Mouse (Mus musculus) limb, embryonic 14.5 days (tissue): ENCODE data around the gene Btbd16. TPM values are rescaled to one million over a fixed set of nuclear protein-coding genes. Genes with fewer than 3 reads are reported as not detected.

Source experiments
- ATAC-seq: fragments of 200-750 bp; cut with Nextera tagmentation; 2 replicates; pipeline ENCODE4 v1.8.0; 2017; ENCODE audit warnings: low read depth, moderate number of reproducible peaks, moderate TSS enrichment; ENCODE audit not compliant: low FRiP score
- DNase-seq: peaks from one replicate; pipeline ENCODE4 v3.0.0-alpha.2; 2015; ENCODE audit warnings: low spot score
- H3K27ac ChIP-seq: fragments of 300-500 bp; sonication (generic); replicated peaks from 2 replicates; pipeline ENCODE4 v1.5.1; 2014; ENCODE audit warnings: low read depth, mild to moderate bottlenecking, low read length, moderate library complexity, mixed read lengths
- H3K27me3 ChIP-seq: fragments of 300-500 bp; sonication (generic); 2 replicates; pipeline ENCODE4 v1.6.1; 2014; ENCODE audit warnings: low read length, mixed read lengths; ENCODE audit not compliant: control insufficient read depth, insufficient read depth
- H3K36me3 ChIP-seq: fragments of 300-500 bp; sonication (generic); 2 replicates; pipeline ENCODE4 v1.6.1; 2014; ENCODE audit warnings: mild to moderate bottlenecking, low read length, moderate library complexity, mixed read lengths; ENCODE audit not compliant: control insufficient read depth, insufficient read depth
- H3K4me1 ChIP-seq: fragments of 300-500 bp; sonication (generic); 2 replicates; pipeline ENCODE4 v1.6.1; 2014; ENCODE audit warnings: antibody characterized with exemption, low read length, mixed read lengths; ENCODE audit not compliant: control insufficient read depth, insufficient read depth
- H3K4me2 ChIP-seq: fragments of 300-500 bp; sonication (generic); replicated peaks from 2 replicates; pipeline ENCODE4 v1.6.1; 2014; ENCODE audit warnings: low read depth, mild to moderate bottlenecking, low read length, moderate library complexity; ENCODE audit not compliant: severe bottlenecking
- H3K4me3 ChIP-seq: fragments of 300-500 bp; sonication (generic); replicated peaks from 2 replicates; pipeline ENCODE4 v1.5.1; 2014; ENCODE audit warnings: low read length
- H3K9ac ChIP-seq: fragments of 300-500 bp; sonication (generic); 2 replicates; pipeline ENCODE4 v1.6.1; 2014; ENCODE audit warnings: mild to moderate bottlenecking, low read depth, low read length, moderate library complexity; ENCODE audit not compliant: severe bottlenecking
- H3K9me3 ChIP-seq: fragments of 300-500 bp; sonication (generic); 2 replicates; pipeline ENCODE4 v1.6.1; 2016; ENCODE audit warnings: low read length; ENCODE audit not compliant: control insufficient read depth
- POLR2A ChIP-seq: fragments of 200-500 bp; IDR thresholded peaks from 2 replicates; pipeline ENCODE4 v1.8.0; 2012; ENCODE audit warnings: inconsistent platforms, mild to moderate bottlenecking, moderate library complexity, borderline replicate concordance; ENCODE audit not compliant: insufficient read depth, insufficient read length; ENCODE audit errors: extremely low read depth
- WGBS: fragments of 180-500 bp; shearing (Covaris S2); extraction: QIAGEN DNeasy Blood & Tissue Kit; methylation state at CpG from one replicate; pipeline ENCODE4 v1.1.7; 2014; 5-methylcytosine and 5-hydroxymethylcytosine counted together
- polyA plus RNA-seq, 2 experiments: library from polyadenylated mRNA; depleted of rRNA in 1 of 2; stranded (reverse) in 1 of 2; unstranded in 1 of 2; fragments of >200 nt; fragmentation: Nextera tagmentation in 1 of 2; extraction: Ambion mirVana in 1 of 2; gene quantifications; 2 replicates each; pipeline versions ENCODE4 v1.2.1 to v1.2.3; 2012 to 2014

Gene Btbd16
- polyA plus RNA-seq, 2 experiments, result 0.05 TPM; not detected in 1

DNA sequence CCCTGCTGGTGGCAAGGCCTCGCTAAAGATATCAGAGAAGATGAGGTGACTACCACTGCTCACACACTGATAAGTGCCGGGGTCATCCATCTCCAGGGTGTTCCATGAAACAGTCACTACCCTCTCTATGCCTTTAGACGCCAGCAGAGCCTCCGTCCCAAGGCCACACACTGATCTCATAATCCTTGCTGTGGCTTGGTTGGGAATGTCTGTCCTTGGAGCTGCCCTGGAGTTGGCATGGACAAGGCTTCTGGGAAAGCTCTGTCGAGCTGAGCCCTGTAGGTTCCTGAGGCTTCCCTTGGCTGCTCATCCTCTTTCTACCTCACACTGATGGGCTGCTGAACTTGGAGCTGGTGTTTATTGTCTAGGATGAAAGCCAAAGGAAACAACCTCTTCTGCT is 12.8 kb downstream of the Btbd16 start:
- H3K4me3 ChIP-seq, result no peak overlapping the region
- WGBS, result 71% methylated on average over 5 of the region's 5 CpGs
- no peak overlapping the region for H3K4me2 ChIP-seq
- H3K4me1 ChIP-seq, result peaks cover 7% of the 10 kb centered on the region; the same call in 1 of the 2 replicates
- H3K9ac ChIP-seq, result no peak overlapping the region
- TF ChIP-seq POLR2A, result no peak
- H3K36me3 ChIP-seq, result no peaks in the 10 kb centered on the region
- H3K27me3 ChIP-seq, result no peaks in the 10 kb centered on the region
- H3K27ac ChIP-seq, result no peak overlapping the region
- ATAC-seq (no peak), DNase-seq (no peak)
- H3K9me3 ChIP-seq, result no peaks in the 10 kb centered on the region

DNA sequence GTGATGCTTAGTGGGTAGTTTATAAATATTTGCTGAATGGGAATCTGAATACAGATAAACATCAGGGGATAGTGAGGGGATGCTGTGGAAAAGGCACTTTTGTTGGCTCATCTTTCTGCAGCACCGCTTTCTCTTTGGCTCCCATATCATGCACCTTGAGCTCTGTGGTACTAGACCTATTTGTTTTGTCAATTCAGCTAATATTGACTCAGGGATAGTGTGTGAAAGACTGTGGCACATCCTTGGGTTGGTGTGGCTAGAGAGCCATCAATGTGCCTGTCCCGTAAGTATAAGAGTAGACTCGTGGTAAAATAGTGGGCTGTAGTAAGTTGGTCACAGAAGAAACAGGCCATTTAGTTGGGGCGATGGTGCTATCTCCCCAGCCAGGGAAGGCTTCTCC is 13.7 kb downstream of the Btbd16 start:
- WGBS, result 93% methylated on average over 4 of the region's 4 CpGs
- H3K4me3 ChIP-seq, result no peak overlapping the region
- TF ChIP-seq POLR2A, result no peak
- ATAC-seq (no peak), DNase-seq (no peak)
- H3K4me2 ChIP-seq, result no peak overlapping the region
- no peaks in the 10 kb centered on the region for H3K9me3 ChIP-seq
- no peaks in the 10 kb centered on the region for H3K27me3 ChIP-seq
- H3K4me1 ChIP-seq, result peaks cover 7% of the 10 kb centered on the region; the same call in 1 of the 2 replicates
- no peak overlapping the region for H3K27ac ChIP-seq
- H3K9ac ChIP-seq, result no peak overlapping the region
- H3K36me3 ChIP-seq, result no peaks in the 10 kb centered on the region

DNA sequence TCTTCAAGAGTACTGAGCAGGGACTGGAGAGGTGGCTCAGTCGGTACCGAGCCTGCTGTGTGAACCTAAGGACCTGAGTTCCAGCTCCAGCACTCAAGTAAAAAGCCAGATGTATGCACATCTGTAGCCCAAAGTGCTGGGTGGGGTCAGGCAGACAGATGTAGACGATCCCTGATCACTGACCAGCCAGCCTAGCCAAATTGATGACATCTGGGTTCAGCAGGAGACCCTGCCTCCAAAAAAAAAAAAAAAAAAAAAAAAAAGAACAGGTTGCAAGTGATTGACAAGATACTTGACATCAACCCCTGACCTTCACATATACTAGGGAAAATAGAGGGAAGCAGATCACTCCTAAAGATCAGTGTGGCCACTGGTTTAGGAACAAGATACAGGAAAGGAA is 15.1 kb downstream of the Btbd16 start:
- Histone ChIP-seq H3K27ac (no peak overlapping the region), H3K9ac (no peak overlapping the region), H3K4me1 (peaks cover 7% of the 10 kb centered on the region; the same call in 1 of the 2 replicates), H3K27me3 (no peaks in the 10 kb centered on the region), H3K9me3 (no peaks in the 10 kb centered on the region), H3K36me3 (no peaks in the 10 kb centered on the region), H3K4me3 (no peak overlapping the region), H3K4me2 (no peak overlapping the region)
- TF ChIP-seq POLR2A, result no peak
- DNase-seq (no peak), ATAC-seq (no peak)
- WGBS, result 53% methylated on average over 3 of the region's 3 CpGs

DNA sequence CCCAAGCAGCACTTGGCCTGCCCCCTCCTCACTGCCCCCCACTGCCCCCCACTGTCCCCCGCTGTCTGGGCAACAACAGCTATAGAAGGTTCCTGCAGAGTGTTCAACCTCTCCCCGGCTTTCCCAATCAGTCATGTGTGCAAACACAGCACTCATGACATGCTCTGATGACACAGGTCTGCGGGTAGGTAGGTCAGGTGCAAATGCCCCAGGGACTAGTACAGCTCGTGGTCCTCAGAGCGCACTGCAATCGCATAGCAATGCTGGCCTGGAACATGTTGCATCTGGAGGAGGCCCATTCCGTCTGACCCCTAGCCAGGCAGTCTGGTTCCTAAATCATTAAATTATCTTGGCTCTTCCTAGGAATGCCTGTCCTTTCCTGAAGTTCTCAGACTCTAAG is 15.6 kb downstream of the Btbd16 start:
- 75% methylated on average over 7 of the region's 7 CpGs for WGBS
- Histone ChIP-seq H3K36me3 (no peaks in the 10 kb centered on the region), H3K4me1 (peaks cover 7% of the 10 kb centered on the region; the same call in 1 of the 2 replicates), H3K4me3 (no peak overlapping the region), H3K27me3 (no peaks in the 10 kb centered on the region), H3K9ac (no peak overlapping the region), H3K9me3 (no peaks in the 10 kb centered on the region), H3K4me2 (no peak overlapping the region), H3K27ac (no peak overlapping the region)
- TF ChIP-seq POLR2A, result no peak
- no peak for ATAC-seq
- no peak for DNase-seq

DNA sequence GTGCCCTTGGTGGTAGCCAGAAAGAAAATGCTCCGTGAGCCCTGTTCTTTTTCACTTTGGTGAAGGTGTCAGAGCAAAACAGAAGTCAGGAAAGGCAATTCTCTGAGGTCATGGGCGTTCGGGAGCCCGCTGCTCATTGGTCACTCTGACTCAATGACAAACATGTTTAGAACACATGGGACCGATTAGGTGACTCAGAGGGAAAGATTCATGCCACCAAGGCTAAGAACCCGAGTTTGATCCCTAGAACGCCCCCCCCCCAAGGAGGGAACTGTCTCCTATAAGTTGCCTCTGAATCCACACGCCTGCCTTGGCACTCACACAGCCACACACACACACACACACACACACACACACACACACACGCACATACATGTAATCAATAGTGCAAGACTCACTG is 19.8 kb downstream of the Btbd16 start:
- Histone ChIP-seq H3K4me2 (no peak overlapping the region), H3K4me1 (no peaks in the 10 kb centered on the region), H3K27me3 (no peaks in the 10 kb centered on the region), H3K27ac (no peak overlapping the region), H3K4me3 (no peak overlapping the region), H3K9me3 (no peaks in the 10 kb centered on the region), H3K9ac (no peak overlapping the region), H3K36me3 (no peaks in the 10 kb centered on the region)
- TF ChIP-seq POLR2A, result no peak
- DNase-seq (no peak), ATAC-seq (no peak)
- 43% methylated on average over 9 of the region's 9 CpGs for WGBS

DNA sequence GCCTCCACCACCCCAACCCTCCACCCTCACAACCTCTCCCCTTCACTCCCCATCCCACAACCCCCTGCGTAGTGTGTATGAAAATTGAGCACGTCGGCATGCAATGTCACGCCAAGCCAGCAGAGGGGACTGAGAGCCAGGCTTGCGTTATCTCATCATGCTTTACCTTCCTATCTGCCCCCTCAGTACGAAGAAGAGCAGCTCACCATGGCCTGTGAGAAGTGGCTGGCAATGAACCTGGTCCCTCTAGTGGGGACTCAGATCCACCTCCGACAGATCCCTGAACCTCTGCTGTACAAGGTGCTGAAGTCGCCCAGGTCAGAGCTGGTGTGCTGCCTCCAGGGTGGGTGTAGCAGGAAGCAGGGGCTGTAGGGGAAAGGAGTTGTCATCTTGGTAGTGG is 22.9 kb downstream of the Btbd16 start:
- TF ChIP-seq POLR2A, result no peak
- DNase-seq (no peak), ATAC-seq (no peak)
- Histone ChIP-seq H3K4me2 (no peak overlapping the region), H3K27me3 (no peaks in the 10 kb centered on the region), H3K27ac (no peak overlapping the region), H3K9me3 (no peaks in the 10 kb centered on the region), H3K4me1 (no peaks in the 10 kb centered on the region), H3K9ac (no peak overlapping the region), H3K4me3 (no peak overlapping the region), H3K36me3 (no peaks in the 10 kb centered on the region)
- 60% methylated on average over 8 of the region's 8 CpGs for WGBS
